Mouse (Mus musculus): Measurements from ENCODE around the gene D130043K22Rik. TPM values are rescaled to one million over a fixed set of nuclear protein-coding genes. Genes with fewer than 3 reads are reported as not detected.

Gene D130043K22Rik
- total RNA-seq, 2 experiments from 2014 or later = 30.4 to 33.3 TPM

- intact Hi-C loops (cut with DNase I) = loop anchor here (2.0 to 10.0 kb wide), 2 partner anchors 48 to 178 kb away; no protein-coding TSS in a partner anchor
- peak; percentile 76 to 86 for DNase-seq (ENCODE audit: extremely low spot score in 1 of 2, low spot score in 2 of 2)
Observed at GRCm38 (mm10) chr13:24937108-24937838, 92.3 kb downstream of the D130043K22Rik start, which contains the start of gene Aldh5a1. TSS of gene Aldh5a1 (minus strand) at chr13:24937661.

GRCm38 (mm10) chr13:24937839-24938166 is 92.9 kb downstream of the D130043K22Rik start:
- no peak for DNase-seq (ENCODE audit: extremely low spot score in 1 of 2, low spot score in 2 of 2)
- intact Hi-C loops (cut with DNase I) = loop anchor here (2.0 to 10.0 kb wide), 2 partner anchors 47 to 177 kb away; no protein-coding TSS in a partner anchor

GRCm38 (mm10) chr13:24938683-24939082 is 93.7 kb downstream of the D130043K22Rik start:
- DNase-seq (ENCODE audit: extremely low spot score in 1 of 2, low spot score in 2 of 2) = peak; percentile 71 to 85
- intact Hi-C loops (cut with DNase I) = loop anchor here (10.0 kb wide), 1 partner anchor 176 kb away; no protein-coding TSS in a partner anchor

- peak in 1 of 2 experiments; percentile 43 for DNase-seq (ENCODE audit: extremely low spot score in 1 of 2, low spot score in 2 of 2)
- intact Hi-C loops (cut with DNase I) = loop anchor here (10.0 kb wide), 1 partner anchor 175 kb away; no protein-coding TSS in a partner anchor
Observed at GRCm38 (mm10) chr13:24939472-24939871, 94.5 kb downstream of the D130043K22Rik start.

- DNase-seq (ENCODE audit: extremely low spot score in 1 of 2, low spot score in 2 of 2) = no peak
- intact Hi-C loops (cut with DNase I) = no loop called here
Observed at GRCm38 (mm10) chr13:24942512-24943282, 97.8 kb downstream of the D130043K22Rik start, which contains the start of gene Gpld1. TSS of gene Gpld1 (plus strand) at chr13:24943152.

- intact Hi-C loops (cut with DNase I) = no loop called here
- DNase-seq (ENCODE audit: extremely low spot score in 1 of 2, low spot score in 2 of 2) = no peak
Observed at GRCm38 (mm10) chr13:24943303-24943702, 98.4 kb downstream of the D130043K22Rik start.

- DNase-seq (ENCODE audit: extremely low spot score in 1 of 2, low spot score in 2 of 2) = peak in 1 of 2 experiments; percentile 62
- intact Hi-C loops (cut with DNase I) = no loop called here
Observed at GRCm38 (mm10) chr13:24945567-24945966, 100.6 kb downstream of the D130043K22Rik start.

- intact Hi-C loops (cut with DNase I) = no loop called here
- DNase-seq (ENCODE audit: extremely low spot score in 1 of 2, low spot score in 2 of 2) = no peak
Observed at GRCm38 (mm10) chr13:24947158-24947557, 102.2 kb downstream of the D130043K22Rik start.

- no peak for DNase-seq (ENCODE audit: extremely low spot score in 1 of 2, low spot score in 2 of 2)
- intact Hi-C loops (cut with DNase I) = no loop called here
Observed at GRCm38 (mm10) chr13:24948870-24949269, 103.9 kb downstream of the D130043K22Rik start.

Other genes with a start within 250 kb of the D130043K22Rik start
- not detected for gene Armh2, start 103.9 kb upstream of the D130043K22Rik start, total RNA-seq (2021)
- gene Gmnn, start 83.2 kb upstream of the D130043K22Rik start, total RNA-seq (2021) = 1 to 10 TPM; 3.8 to 4.0 TPM
- 100 to 1,000 TPM; 224 TPM for gene BC005537, start 43.5 kb upstream of the D130043K22Rik start, total RNA-seq (2021)
- gene Acot13, start 13.6 kb upstream of the D130043K22Rik start, total RNA-seq (2021) = 10 to 100 TPM; 42.0 to 49.5 TPM
- gene Tdp2, start 13.5 kb upstream of the D130043K22Rik start, total RNA-seq (2021) = 10 to 100 TPM; 21.5 to 22.4 TPM
- 10 to 100 TPM; 67.4 to 67.6 TPM for gene Aldh5a1, start 92.5 kb downstream of the D130043K22Rik start, total RNA-seq (2021)
- gene Gpld1, start 98.0 kb downstream of the D130043K22Rik start, total RNA-seq (2021) = 10 to 100 TPM in 1 of 2 experiments, 1 to 10 TPM in 1; 7.8 to 11.8 TPM
- gene Mrs2, start 175.2 kb downstream of the D130043K22Rik start, total RNA-seq (2021) = 10 to 100 TPM; 45.9 to 46.9 TPM
- gene Dcdc2a, start 210.9 kb downstream of the D130043K22Rik start, total RNA-seq (2021) = 1 to 10 TPM; 6.7 to 9.4 TPM

Measured in left cerebral cortex, postnatal 10 days (tissue).